Mouse (Mus musculus) ES-Bruce4 (cell line): Measurements from ENCODE around the gene Aldh6a1. TPM values are rescaled to one million over a fixed set of nuclear protein-coding genes. Genes with fewer than 3 reads are reported as not detected.

Experiments
- H3K27ac ChIP-seq: 2 replicates; pipeline ENCODE4 v1.5.1; 2012; ENCODE audit warnings: low read length, inconsistent platforms; ENCODE audit not compliant: insufficient read depth
- H3K27me3 ChIP-seq: 2 replicates; pipeline ENCODE4 v1.6.1; 2012; ENCODE audit warnings: mild to moderate bottlenecking, low read length, inconsistent platforms; ENCODE audit not compliant: control insufficient read depth, poor library complexity, insufficient read depth, severe bottlenecking
- H3K36me3 ChIP-seq: 2 replicates; pipeline ENCODE4 v1.6.1; 2012; ENCODE audit warnings: inconsistent platforms, mild to moderate bottlenecking, low read length, moderate library complexity; ENCODE audit not compliant: control insufficient read depth, poor library complexity, insufficient read depth, severe bottlenecking
- H3K4me1 ChIP-seq: one replicate; pipeline ENCODE4 v1.8.1; 2011; ENCODE audit warnings: low read length; ENCODE audit not compliant: control insufficient read depth, insufficient read depth
- H3K4me3 ChIP-seq: 2 replicates; pipeline ENCODE4 v1.5.1; 2011; ENCODE audit warnings: low read depth, mild to moderate bottlenecking, low read length
- H3K9ac ChIP-seq: 2 replicates; pipeline ENCODE4 v1.6.1; 2012; ENCODE audit warnings: low read depth, mild to moderate bottlenecking, inconsistent platforms; ENCODE audit not compliant: poor library complexity, severe bottlenecking
- H3K9me3 ChIP-seq: replicated peaks from 2 replicates; pipeline ENCODE4 v1.6.1; 2012; ENCODE audit warnings: mild to moderate bottlenecking, low read length, inconsistent platforms; ENCODE audit not compliant: control insufficient read depth, poor library complexity, insufficient read depth, severe bottlenecking
- CTCF ChIP-seq: IDR thresholded peaks from one replicate; pipeline ENCODE4 v1.8.1; 2011; ENCODE audit warnings: low read depth, low read length
- EP300 ChIP-seq: IDR thresholded peaks from 2 replicates; pipeline ENCODE4 v1.6.1; 2011; ENCODE audit warnings: low read depth, low read length; ENCODE audit not compliant: insufficient read depth
- POLR2A ChIP-seq: IDR thresholded peaks from one replicate; pipeline ENCODE4 v1.8.1; 2011; ENCODE audit warnings: low read length; ENCODE audit not compliant: insufficient read depth
- polyA plus RNA-seq: library from polyadenylated mRNA; stranded (reverse); fragments of >200 nt; gene quantifications from 2 replicates; pipeline ENCODE4 v1.2.4, GENCODE M21; 2011; ENCODE audit warnings: low read depth; ENCODE audit not compliant: missing spikeins, insufficient read depth, insufficient read length

Gene Aldh6a1
- polyA plus RNA-seq, 1 experiment = 30.4 TPM

- Histone ChIP-seq H3K4me3 (no peak overlapping the region), H3K4me1 (no peaks in the 10 kb centered on the region), H3K27me3 (no peaks in the 10 kb centered on the region), H3K36me3 (no peaks in the 10 kb centered on the region), H3K27ac (no peak overlapping the region), H3K9me3 (no peaks in the 10 kb centered on the region), H3K9ac (no peak overlapping the region)
- TF ChIP-seq POLR2A (no peak), EP300 (no peak), CTCF (no peak)
These were observed 58.1 kb downstream of the Aldh6a1 start for GRCm38 (mm10) chr12:84392681-84393080.

- TF ChIP-seq EP300 (no peak), POLR2A (no peak), CTCF (no peak)
- H3K27ac ChIP-seq = no peak overlapping the region
- H3K4me3 ChIP-seq = no peak overlapping the region
- H3K4me1 ChIP-seq = no peaks in the 10 kb centered on the region
- no peaks in the 10 kb centered on the region for H3K9me3 ChIP-seq
- H3K27me3 ChIP-seq = no peaks in the 10 kb centered on the region
- no peak overlapping the region for H3K9ac ChIP-seq
- H3K36me3 ChIP-seq = no peaks in the 10 kb centered on the region
These were observed 60.5 kb downstream of the Aldh6a1 start for GRCm38 (mm10) chr12:84390336-84390735.

- Histone ChIP-seq H3K4me1 (no peaks in the 10 kb centered on the region), H3K36me3 (no peaks in the 10 kb centered on the region), H3K27me3 (no peaks in the 10 kb centered on the region), H3K27ac (no peak overlapping the region), H3K9ac (no peak overlapping the region), H3K9me3 (no peaks in the 10 kb centered on the region), H3K4me3 (no peak overlapping the region)
- TF ChIP-seq POLR2A (no peak), EP300 (no peak), CTCF (no peak)
These were observed 61.9 kb downstream of the Aldh6a1 start for GRCm38 (mm10) chr12:84388774-84389400.

DNA sequence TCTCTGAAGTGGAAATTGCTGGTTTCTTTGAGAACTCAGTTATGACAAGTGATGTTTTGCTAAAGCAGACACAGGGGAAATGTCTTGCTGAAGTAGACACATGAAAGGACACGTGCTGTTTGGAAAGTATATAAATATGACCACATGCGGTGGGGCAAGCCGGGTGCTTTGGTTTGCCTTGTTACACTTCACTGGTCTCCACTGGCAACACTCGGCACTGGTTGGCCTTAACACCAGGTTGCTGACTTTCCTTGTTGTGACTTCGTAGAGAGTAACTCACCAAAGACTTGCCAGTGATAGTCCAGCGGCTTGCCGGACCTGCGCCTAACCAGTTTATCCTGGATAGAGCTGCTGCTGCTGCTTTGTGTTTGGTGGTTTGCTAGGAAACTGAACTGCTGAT, 62.7 kb downstream of the Aldh6a1 start:
- no peaks in the 10 kb centered on the region for H3K4me1 ChIP-seq
- no peak overlapping the region for H3K4me3 ChIP-seq
- no peaks in the 10 kb centered on the region for H3K36me3 ChIP-seq
- H3K9me3 ChIP-seq = no peaks in the 10 kb centered on the region
- H3K27ac ChIP-seq = no peak overlapping the region
- TF ChIP-seq POLR2A = no peak
- no peak for TF ChIP-seq CTCF
- no peak for TF ChIP-seq EP300
- H3K9ac ChIP-seq = no peak overlapping the region
- H3K27me3 ChIP-seq = no peaks in the 10 kb centered on the region

DNA sequence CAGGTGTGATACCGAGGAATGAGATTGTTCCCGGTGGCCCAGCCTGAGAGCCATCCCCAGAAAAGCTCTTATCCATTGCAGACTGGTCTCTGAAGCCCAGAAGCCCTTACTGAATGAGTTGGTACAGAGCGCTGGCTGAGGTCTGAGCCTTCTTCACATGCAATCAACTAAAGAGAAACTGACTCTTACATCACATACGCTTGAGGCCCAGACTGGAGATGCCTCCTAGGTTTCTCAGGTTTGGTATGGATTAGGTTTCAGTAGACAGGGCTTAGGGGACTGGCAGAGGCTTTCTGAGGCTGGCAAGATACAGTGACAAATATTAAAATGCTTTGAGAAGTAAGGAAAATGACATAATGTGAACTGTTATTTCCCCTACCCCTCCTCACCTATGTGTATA, 65.4 kb downstream of the Aldh6a1 start:
- H3K36me3 ChIP-seq = no peaks in the 10 kb centered on the region
- H3K27ac ChIP-seq = no peak overlapping the region
- H3K27me3 ChIP-seq = no peaks in the 10 kb centered on the region
- H3K9ac ChIP-seq = no peak overlapping the region
- no peaks in the 10 kb centered on the region for H3K9me3 ChIP-seq
- H3K4me1 ChIP-seq = no peaks in the 10 kb centered on the region
- no peak overlapping the region for H3K4me3 ChIP-seq
- TF ChIP-seq EP300 = no peak
- TF ChIP-seq CTCF = no peak
- TF ChIP-seq POLR2A = no peak

GRCm38 (mm10) chr12:84384644-84385081, 66.1 kb downstream of the Aldh6a1 start:
- Histone ChIP-seq H3K4me3 (no peak overlapping the region), H3K9me3 (no peaks in the 10 kb centered on the region), H3K27me3 (no peaks in the 10 kb centered on the region), H3K4me1 (no peaks in the 10 kb centered on the region), H3K36me3 (no peaks in the 10 kb centered on the region), H3K9ac (no peak overlapping the region), H3K27ac (no peak overlapping the region)
- TF ChIP-seq EP300 (no peak), POLR2A (no peak), CTCF (no peak)
